ENCODE assay signal across 8 mouse cellular contexts in the genomic region with DNA sequence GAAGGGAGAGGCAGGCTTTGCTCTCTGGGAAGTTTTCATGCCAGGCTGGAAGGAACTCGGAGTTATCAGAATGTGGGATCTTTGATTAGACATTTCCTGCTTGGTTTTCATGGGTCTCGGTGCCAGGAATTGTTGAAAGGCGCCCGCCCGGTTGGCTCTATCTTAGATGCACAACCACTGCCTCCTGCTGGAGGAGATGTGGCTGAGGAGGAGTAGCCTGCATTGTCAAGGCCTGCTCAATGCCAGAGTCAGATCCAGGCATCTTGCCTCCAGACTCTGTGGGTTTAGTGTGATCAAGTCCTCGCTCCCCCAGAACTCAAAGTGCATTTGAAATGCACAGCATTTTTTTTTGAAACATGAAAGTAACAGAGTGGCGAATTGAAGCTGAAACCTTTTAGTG.
A peak's percentile ranks its signal among the peaks of the same experiment; 100 is the strongest.
DNase-seq lines count a peak whose midpoint lies in the region; ATAC-seq and TF ChIP-seq lines count a peak whose summit lies in the region.

No protein-coding gene starts in this region.

- H3K9me3 ChIP-seq in heart, postnatal 0 days (replicated peaks; ENCODE audit: control insufficient read depth, low read length): no peaks in the 10 kb centered on the region
- no peaks in the 10 kb centered on the region for H3K9me3 ChIP-seq in forebrain, embryonic 12.5 days

- ATAC-seq in heart, postnatal 0 days (ENCODE audit: insufficient read depth, low read depth): no peak
- ATAC-seq in forebrain, embryonic 12.5 days (ENCODE audit: low FRiP score): no peak

- H3K4me1 ChIP-seq in heart, postnatal 0 days (ENCODE audit: control insufficient read depth, insufficient read depth): no peaks in the 10 kb centered on the region
- H3K4me1 ChIP-seq in forebrain, embryonic 12.5 days: no peaks in the 10 kb centered on the region

- no peak overlapping the region for H3K27ac ChIP-seq in heart, postnatal 0 days (ENCODE audit: low read depth)
- no peak overlapping the region for H3K27ac ChIP-seq in forebrain, embryonic 12.5 days

- H3K4me2 ChIP-seq in heart, postnatal 0 days (ENCODE audit: low read depth, low read length): no peak overlapping the region
- no peak overlapping the region for H3K4me2 ChIP-seq in forebrain, embryonic 12.5 days

- no peak overlapping the region for H3K9ac ChIP-seq in heart, postnatal 0 days (replicated peaks; ENCODE audit: low read depth, low read length)
- no peak overlapping the region for H3K9ac ChIP-seq in forebrain, embryonic 12.5 days

- no peaks in the 10 kb centered on the region for H3K27me3 ChIP-seq in heart, postnatal 0 days (ENCODE audit: control insufficient read depth, insufficient read depth, low read length)
- no peaks in the 10 kb centered on the region for H3K27me3 ChIP-seq in forebrain, embryonic 12.5 days

- peak; percentile 43 for TF ChIP-seq CTCF in heart, postnatal 0 days (IDR thresholded peaks at IDR 0.05; ENCODE audit: low read depth)

- no peak overlapping the region for H3K4me3 ChIP-seq in heart, postnatal 0 days (ENCODE audit: low read depth, low read length)
- no peak overlapping the region for H3K4me3 ChIP-seq in forebrain, embryonic 12.5 days (replicated peaks)

- peak; percentile 23 for DNase-seq in gastrocnemius, adult 18-20 months (ENCODE audit: low spot score)
- DNase-seq in gastrocnemius, adult 8-10 months (ENCODE audit: low spot score in 2 of 2): no peak
- peak; percentile 8 for DNase-seq in thymus, postnatal 14 days
- DNase-seq in thymus, adult 18-20 months: no peak
- peak; percentile 27 for DNase-seq in heart, postnatal 0 days (ENCODE audit: low spot score)
- DNase-seq in lung, postnatal 36 days: peak; percentile 91
- no peak for DNase-seq in left cerebral cortex, adult 8-10 months (ENCODE audit: low spot score in 2 of 2)

- WGBS in heart, postnatal 0 days: 53% methylated on average over 7 of the region's 7 CpGs
- 72% methylated on average over 7 of the region's 7 CpGs for WGBS in forebrain, embryonic 12.5 days

- peaks cover 11% of the 10 kb centered on the region for H3K36me3 ChIP-seq in heart, postnatal 0 days (replicated peaks; ENCODE audit: control insufficient read depth, insufficient read depth, low read length)
- H3K36me3 ChIP-seq in forebrain, embryonic 12.5 days (replicated peaks): no peaks in the 10 kb centered on the region

- no peak for TF ChIP-seq EP300 in heart, postnatal 0 days (IDR thresholded peaks at IDR 0.05; ENCODE audit: low read depth)

Comparison
In these comparisons a context has a peak if more than half of its experiments do, and no peak if none do; other contexts are left out.
1. DNase-seq: peak in gastrocnemius, adult 18-20 months (single experiment), thymus, postnatal 14 days (single experiment), heart, postnatal 0 days (single experiment) and lung, postnatal 36 days (single experiment); none in gastrocnemius, adult 8-10 months (0 of 2), thymus, adult 18-20 months (0 of 2) and left cerebral cortex, adult 8-10 months (0 of 2).